ENCODE assay signal across 10 mouse cellular contexts in genomic region chr17:6620730-6621451, GRCm38 (mm10). TPM values are rescaled to one million over a fixed set of nuclear protein-coding genes. Genes with fewer than 3 reads are reported as not detected.
DNase-seq lines count a peak whose midpoint lies in the region; ATAC-seq and TF ChIP-seq lines count a peak whose summit lies in the region.
"Not testable (repeated sequence)": the region's sequence is repeated elsewhere in the genome, so short reads cannot be mapped to it uniquely, and the experiment has no call there.
"Had no signal": no experiment of that assay in that cellular context is flagged by ENCODE, and none has a peak within 500 bp of the region (broad histone marks: within the 10 kb centered on the region; RNA-seq: fewer than 3 reads in every experiment).

No protein-coding gene starts in this region.

- H3K4me2 ChIP-seq in intestine, postnatal 0 days (replicated peaks; ENCODE audit: low read depth), result peak overlapping the region; percentile 35

- DNase-seq in cerebellum, adult 11-12 months, result peak; percentile 81
- peak; percentile 55 for DNase-seq in cerebellum, adult 8-10 months
- peak; percentile 42 to 54 for DNase-seq in cerebellum, postnatal 10 days
- DNase-seq in cerebellum, postnatal 36 days, result peak; percentile 51 to 58

- ATAC-seq in frontal cortex, adult (ENCODE audit: low TSS enrichment), result peak; percentile 36; the same call in 1 of the 2 replicates
- not testable (repeated sequence) for ATAC-seq in intestine, postnatal 0 days

- not testable (repeated sequence) for H3K4me1 ChIP-seq in intestine, postnatal 0 days (replicated peaks; ENCODE audit: control insufficient read depth, insufficient read depth, low read length)

- H3K36me3 ChIP-seq in intestine, postnatal 0 days (ENCODE audit: control insufficient read depth, insufficient read depth), result not testable (repeated sequence)

- H3K27me3 ChIP-seq in intestine, postnatal 0 days (replicated peaks; ENCODE audit: control insufficient read depth, insufficient read depth, low read length), result not testable (repeated sequence)

- not testable (repeated sequence) for H3K9ac ChIP-seq in intestine, postnatal 0 days (ENCODE audit: low read depth, low read length)

- TF ChIP-seq CTCF in intestine, postnatal 0 days (IDR thresholded peaks at IDR 0.05; ENCODE audit: low read depth), result not testable (repeated sequence)

- H3K9me3 ChIP-seq in intestine, postnatal 0 days (ENCODE audit: control insufficient read depth), result not testable (repeated sequence)

- 62% methylated on average over 17 of the region's 20 CpGs for WGBS in intestine, postnatal 0 days

- H3K4me3 ChIP-seq in intestine, postnatal 0 days (ENCODE audit: low read depth, low read length), result not testable (repeated sequence)

- peak overlapping the region; percentile 62; the same call in 1 of the 2 replicates for H3K27ac ChIP-seq in intestine, postnatal 0 days (ENCODE audit: low read depth, low read length)

RNA-seq across cellular contexts. Expression of gene Dynlt1c, which starts 19.4 kb away (rescaled TPM):
- polyA plus RNA-seq in intestine, postnatal 0 days (2015; fragmentation: Nextera tagmentation; extraction: Ambion mirVana), result 8.9 and 13.1 TPM in 2 replicates

RNA-seq across cellular contexts. Expression of gene Dynlt1f, which starts 34.8 kb away (rescaled TPM):
- 234 and 240 TPM in 2 replicates for polyA plus RNA-seq in intestine, postnatal 0 days (2015; fragmentation: Nextera tagmentation; extraction: Ambion mirVana)

RNA-seq across cellular contexts. Expression of gene Sytl3, which starts 38.0 kb away (rescaled TPM):
- 10.7 and 11.0 TPM in 2 replicates for polyA plus RNA-seq in intestine, postnatal 0 days (2015; fragmentation: Nextera tagmentation; extraction: Ambion mirVana)
- polyA plus RNA-seq: adrenal gland, adult 2 months; embryonic facial prominence, embryonic 10.5 days; erythroblast, embryonic 14.5 days; heart, embryonic 12.5 days had no signal
